Mouse (Mus musculus) left cerebral cortex, adult 18-20 months (tissue): ENCODE results near the gene Smco4. TPM values are rescaled to one million over a fixed set of nuclear protein-coding genes. Genes with fewer than 3 reads are reported as not detected.

ENCODE experiments used
- DNase-seq, 2 experiments: peaks; one replicate each; pipeline ENCODE4 v3.0.0; 2021 to 2022; ENCODE audit warnings: low spot score in 2 of 2, mixed read lengths in 1 of 2
- total RNA-seq, 2 experiments: library from RNA; stranded (reverse); gene quantifications; 2 replicates each; pipeline ENCODE4 v1.2.3; 2021

Smco4 gene
- total RNA-seq, 2 experiments from 2014 or later = 3.4 to 3.7 TPM

DNA sequence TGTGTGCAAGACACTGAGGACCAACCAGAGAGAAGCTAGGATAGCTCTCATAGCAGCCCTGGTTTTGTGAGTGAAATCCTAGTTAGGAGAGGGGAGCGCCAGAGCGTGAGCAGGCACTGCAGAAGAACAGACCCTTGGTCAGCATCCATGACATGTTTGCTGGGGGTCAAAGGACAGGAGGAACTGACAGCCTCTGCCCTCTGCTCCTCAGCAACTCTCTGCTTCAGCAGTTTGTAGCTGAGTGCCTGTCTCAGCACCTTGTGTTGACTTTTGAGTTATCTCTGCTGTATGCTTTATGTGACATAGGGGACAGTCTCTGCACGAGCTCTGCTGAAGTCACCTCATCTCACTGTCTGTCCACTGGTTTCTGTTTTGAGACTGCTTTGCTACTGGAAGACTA, 13.6 kb downstream of the Smco4 start:
- DNase-seq = no peak

DNA sequence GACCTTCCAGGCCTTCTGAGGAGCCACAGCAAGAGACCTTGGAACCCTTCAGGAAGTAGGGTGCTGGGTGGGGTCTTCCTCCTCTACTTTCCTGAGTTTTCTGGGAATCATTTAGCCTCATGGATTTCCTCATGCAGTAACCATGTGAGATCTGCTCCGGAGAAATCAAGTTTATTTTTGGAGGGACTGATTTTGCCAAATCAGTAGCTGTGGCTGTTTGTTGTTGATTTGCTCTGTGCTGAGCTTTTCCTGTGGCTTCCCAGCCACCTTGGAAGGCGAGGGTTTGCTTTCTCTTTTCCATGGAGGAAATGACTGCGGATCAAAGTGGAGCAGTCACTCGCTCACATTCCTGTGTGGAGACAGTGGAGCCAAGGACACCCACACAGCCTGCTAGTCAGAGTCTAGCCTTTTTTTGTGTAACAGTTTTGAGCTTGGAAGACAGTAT, 14.2 kb downstream of the Smco4 start:
- peak; percentile 12 to 41 for DNase-seq

DNA sequence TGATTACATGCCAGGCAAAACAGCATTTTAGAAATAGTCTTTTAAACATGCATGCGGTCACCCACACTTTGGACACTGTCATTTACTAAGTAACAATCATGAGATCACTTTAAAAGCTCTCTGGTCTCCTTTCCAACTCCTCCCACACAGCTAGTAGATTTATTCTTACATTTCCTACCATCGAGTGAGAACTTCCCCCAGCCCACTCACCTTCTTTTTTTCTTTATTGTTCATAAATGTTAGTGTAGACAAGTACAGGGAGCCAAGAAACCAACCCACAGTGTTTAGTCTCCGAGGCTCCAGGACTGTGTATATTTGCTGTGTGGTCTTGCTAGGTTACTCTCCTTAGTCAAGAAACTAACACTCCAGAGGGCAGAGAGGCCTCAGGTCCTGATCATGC, 16.1 kb downstream of the Smco4 start:
- peak in 1 of 2 experiments; percentile 8 for DNase-seq

DNA sequence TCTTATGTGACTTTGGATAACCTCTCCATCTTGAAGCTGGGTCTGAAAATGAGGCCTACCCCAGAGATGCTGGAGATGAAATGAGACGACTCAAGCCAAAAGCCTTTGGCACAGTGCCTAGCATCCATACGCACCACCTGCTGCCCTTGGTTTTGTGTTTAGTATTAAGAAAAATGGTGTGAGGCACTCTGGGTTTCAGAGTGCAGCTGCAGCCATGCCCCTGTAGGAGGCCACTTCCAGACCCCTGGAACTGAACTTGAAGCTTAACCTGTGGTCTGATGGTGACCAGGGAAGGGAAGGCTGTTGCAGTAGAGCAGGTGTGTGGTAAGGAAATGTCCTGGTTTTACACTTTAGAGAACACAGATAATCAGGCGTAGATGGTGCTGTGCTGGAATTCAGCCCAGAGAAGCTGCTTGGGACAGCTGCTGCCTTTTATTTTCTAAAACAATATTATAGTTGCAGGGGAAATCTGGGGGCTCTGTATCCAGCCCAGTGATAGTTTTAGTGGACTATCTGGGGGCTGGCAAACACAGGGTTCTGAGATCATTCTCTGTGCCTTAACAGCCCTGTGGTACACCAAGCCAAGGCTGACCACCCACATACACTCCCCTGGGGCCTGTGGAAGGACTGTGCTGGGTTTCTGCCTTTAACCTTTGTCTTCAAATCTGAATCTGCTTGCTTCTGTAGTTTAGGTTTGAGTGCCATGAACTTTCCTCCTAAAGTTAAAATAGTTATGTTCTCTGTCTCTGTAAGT, 17.5 kb downstream of the Smco4 start:
- no peak for DNase-seq

DNA sequence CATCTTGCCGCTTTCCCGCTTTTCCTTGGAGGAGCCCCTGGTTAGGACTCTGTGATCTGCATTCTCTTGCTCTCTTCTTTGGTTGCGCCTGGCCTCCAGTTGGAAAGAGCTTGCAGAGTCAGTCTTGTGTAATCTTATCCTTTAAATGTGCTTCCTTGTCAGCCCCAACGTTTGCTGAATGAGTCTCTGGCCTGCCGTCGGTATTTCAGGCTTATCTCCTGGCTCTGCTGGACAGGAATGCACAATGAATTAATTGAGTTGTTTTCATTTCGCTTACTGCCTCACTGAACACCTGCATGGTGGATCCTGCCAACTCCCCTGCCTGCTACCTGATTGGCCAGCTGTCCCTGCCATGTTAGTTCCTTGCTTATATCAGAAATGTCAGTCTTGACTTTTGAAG, 19.7 kb downstream of the Smco4 start:
- DNase-seq = no peak

DNA sequence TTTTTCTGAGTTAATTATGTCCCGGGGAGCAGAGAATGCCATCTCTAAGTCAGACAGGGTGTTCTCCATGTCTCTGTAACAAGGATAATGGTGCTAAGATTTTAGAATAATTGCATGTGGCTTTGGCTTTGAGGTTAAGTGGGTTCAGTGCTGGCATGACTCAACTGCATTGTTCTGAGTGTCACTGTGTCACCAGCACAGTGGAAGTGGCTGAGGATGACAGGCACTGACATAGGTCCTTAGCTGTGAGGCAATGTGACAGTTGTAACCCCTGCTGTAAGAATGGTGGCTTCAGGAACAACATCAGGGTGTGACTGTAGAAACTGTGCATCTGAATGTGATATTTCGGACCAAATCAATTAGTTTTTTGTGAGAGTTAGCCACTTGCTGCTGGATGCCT, 22.8 kb downstream of the Smco4 start:
- DNase-seq = no peak

DNA sequence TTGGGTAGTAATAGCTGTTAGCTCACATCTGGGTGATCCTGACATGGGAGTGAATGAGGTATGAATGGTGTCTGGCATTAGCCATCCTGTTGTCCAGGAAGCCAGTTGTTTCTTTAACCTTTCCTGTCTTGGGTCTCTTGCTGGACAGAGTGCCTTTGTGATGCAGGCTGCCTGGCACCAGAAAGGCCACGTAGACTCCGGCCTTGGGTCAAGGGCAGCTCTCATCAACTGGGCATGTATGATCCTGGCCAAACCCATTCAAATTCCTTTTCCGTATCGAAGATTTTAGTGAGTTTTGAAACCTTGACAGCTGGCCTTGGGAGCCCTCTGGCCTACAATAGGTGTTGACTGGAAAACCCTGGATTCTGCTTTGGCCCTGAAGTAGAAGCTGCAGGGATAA, 24.7 kb downstream of the Smco4 start:
- no peak for DNase-seq

DNA sequence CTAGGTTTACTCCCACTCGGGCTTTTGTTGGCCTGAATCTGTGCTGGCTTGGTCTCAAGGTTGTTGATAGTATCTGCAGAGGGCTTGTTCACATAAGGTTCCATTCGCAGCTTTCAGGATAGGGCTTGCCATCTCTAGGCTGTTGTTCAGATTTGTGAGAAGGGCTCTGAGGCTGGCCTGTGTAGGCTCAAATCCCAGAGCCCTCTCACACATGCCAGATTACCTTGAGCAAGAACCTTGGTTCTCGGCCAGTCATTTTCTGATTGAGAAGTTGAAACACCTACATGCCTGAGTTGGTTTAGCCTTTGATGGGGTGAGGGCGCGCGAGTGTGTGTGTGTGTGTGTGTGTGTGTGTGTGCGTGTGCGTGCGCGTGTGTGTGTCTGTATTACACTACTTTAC, 29.1 kb downstream of the Smco4 start:
- DNase-seq = no peak

DNA sequence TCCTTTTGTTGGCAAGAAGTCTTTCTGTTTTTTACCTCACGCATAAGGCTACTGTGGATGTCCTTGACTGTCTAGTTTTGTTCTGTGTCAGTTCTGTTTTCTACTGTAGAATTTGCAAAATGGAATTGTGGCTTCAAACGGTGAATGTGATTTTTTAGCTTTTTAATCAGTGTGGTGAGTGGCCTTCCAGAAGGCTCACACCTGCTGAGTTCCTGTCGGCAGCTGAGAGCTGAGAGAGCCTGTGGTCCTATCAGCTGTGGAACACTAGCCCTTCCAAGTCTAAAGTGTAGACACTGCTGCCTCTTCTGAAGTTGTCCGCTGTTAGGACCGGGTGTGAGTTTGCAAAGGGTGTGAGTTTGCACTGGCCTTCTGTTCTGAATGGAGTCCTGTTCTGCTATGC, 29.7 kb downstream of the Smco4 start:
- DNase-seq = no peak

DNA sequence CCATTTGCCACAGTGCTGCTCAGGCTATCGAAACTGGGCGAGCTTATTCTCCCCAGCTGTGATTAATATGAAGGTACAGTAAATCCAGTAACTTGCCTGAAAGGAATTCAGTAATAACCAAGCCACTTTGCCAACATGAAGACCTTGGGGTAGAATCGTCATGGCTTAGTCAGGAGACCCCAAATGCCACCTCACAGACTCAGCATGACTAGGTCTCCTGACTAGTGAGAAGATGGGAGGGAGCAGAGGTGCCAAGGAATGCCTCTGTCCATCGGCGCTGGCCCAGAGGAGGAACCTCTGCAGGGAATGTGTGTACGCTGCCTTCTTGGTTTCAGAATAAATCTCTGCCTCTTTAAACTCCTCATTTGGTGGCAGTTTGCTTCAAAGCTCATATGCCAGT, 30.4 kb downstream of the Smco4 start:
- no peak for DNase-seq

DNA sequence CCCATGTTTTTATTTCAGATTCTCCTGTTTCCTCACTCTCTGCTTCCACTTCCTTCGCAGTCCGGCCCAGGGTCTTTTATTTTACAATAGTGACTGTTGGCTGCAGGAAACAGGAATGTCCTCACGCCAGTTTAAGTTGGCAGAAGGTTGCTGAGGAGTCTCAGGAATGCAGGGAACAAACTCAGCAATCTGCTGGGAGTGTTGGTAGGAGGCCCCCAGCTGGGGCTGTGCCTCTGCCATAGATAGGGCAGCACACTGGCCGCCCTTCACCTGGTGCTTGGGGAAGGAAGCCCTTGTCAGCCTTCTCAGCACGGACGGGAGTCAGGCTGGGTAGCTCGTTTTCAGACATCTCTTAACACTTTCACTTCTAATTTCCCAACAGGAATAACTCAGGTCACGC, 32.0 kb downstream of the Smco4 start:
- DNase-seq = no peak

DNA sequence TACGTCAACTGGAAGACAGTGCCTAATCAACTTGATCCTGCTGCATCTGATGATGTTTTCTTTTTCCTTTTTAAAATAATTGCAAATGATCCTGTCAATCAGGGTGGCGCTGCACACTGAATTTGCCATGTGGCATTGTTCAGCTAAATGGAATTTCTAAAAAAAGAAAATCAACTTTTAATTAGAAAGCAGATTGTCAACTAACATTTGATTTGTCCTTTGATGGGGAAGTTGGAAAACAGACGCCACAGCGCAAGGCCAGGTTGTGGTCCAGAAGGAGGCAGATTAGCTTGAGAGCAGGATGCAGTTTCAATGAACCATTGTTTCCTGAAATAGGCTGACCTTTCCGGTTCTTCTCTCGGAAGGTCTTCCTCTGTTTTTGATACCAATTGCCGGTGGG, 33.3 kb downstream of the Smco4 start:
- DNase-seq = no peak

DNA sequence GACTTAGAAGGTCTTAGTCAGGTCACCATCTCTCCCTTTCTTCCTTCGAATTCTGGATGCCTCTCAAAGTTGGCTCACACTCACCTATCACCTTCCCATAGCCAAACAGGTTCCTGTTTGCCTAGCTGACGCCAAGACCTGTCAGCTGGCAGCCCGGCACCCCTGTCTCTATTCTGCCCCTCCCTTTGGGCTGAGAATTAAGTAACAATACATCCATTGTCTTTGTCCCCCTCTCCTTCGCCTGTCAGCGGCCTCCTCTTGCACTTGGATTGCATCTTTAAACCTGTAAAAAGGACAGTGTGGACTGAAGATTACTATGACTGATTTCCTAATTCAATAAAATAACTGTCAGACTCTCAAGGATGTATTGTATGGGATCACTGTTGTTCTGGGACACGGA, 34.6 kb downstream of the Smco4 start:
- DNase-seq = no peak

DNA sequence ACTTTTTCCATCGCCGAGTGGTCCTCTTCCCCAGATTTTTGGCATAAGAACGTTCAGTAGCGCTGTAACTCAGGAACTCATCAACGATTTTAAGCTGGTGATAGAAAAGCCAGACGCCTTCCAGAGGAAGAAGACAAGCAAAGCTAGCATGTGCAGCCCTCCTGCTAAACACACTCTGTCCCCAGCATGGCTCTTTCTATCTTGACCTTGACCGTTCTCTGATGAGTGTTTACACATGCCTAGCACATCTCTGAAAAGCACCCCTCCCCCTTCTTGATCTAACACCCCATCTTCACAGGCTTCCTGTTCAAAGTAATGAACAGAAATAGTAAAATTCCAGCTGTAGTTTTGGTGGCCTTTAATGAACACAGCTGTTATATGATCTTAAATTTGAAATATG, 35.1 kb downstream of the Smco4 start:
- DNase-seq = no peak

DNA sequence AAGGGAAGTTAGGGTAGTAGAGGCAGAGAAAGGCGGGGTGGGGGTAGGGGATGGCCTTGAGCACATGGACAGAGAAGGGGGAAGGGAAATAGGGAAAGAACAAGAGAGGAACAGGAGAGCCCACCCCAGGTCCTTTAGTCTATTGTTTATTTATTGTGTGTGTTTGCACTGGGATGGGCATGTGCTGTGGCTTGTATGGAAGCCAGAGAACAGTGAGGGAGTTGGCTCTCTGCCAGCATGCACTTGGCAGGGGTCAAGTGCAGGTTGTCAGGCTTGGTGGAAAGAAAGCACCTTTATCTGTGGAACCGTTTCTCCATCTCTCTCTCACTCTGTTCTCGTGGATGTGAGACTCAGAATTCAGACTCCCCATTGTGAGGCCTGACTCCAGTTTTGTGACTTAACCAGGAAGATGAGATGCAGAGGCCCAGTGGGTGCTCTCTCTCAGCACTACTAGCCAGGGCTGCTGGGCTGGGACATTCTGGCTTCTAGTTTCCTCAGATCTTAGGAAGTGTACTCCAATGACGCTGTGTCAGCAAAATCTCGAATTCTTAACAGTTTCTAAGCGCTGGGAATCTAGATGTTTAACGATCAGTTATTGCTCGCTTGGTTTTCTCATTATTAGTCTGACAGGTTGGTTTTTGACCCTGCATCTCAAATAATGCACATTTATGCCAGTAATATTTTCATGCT, 36.2 kb downstream of the Smco4 start:
- DNase-seq = no peak

DNA sequence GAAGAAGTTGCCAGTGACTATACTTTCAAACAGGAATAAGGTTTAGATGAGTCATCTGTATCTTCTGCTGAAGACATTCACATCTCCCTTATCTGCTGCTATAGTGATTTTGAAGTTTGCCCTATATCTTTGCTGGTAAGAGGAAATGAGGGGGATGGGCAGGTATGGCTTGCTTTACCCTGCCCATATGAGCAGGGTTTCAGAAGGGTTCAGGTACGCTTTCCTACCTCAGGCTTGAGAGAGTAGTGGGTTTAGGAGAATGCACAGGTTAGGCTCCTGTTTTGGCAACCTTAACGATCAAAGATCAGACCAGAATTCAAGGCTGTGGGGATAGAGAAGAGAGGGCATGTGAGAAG, 36.7 kb downstream of the Smco4 start:
- no peak for DNase-seq

DNA sequence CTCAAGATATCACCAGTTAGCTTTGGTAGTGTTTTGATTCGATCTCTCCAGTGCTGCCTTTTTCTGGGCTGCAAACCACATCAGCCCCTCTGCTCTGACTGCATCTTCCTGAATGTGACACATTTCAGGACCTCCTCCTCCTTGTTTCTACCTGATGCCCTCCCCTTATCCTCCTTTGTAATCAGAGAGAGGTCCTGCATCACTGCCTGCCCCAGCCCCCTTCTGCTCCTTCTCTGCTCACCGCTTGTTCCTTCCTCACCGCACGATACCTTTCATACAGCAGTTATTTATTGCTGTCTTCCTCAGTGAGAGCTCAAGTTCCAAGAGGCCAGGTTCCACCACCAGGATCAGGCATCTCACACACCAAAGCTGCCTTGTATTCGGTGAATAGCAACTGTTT, 38.0 kb downstream of the Smco4 start:
- no peak for DNase-seq

DNA sequence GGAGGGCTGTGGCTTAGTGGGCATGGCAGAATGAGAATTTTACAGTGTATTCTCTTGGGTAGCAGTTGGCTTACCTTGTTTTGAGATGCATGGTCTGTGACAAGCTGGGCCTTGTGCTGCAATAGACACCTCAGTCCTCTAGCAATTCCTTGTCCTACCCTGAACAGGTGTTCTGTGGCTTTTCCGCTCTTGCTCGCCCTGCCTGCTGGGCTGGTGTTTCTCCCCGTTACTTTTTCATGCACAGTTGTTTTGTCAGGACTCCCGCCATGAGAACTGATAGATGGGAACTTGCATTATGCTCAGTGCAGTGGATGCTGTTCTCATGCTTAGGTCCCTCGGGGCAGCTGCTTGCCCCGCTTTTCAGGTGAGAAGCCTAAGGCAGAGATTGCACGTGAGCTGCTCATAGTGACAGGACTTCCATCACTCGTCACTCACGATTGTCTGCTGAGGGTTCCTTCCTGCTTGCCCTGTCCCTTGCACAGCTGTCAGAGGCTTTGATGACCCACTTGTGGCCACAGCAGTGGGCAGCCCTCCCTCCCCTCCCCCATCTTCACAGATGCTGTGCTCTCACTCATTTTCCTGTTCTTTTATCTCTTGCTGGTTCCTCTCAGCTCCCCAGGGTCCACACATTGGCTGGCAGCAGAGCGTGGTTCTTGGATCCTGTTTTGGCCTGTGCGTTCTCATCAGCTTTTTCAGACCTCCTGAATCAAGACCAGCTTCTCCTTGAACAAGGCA, 40.3 kb downstream of the Smco4 start:
- DNase-seq = no peak

DNA sequence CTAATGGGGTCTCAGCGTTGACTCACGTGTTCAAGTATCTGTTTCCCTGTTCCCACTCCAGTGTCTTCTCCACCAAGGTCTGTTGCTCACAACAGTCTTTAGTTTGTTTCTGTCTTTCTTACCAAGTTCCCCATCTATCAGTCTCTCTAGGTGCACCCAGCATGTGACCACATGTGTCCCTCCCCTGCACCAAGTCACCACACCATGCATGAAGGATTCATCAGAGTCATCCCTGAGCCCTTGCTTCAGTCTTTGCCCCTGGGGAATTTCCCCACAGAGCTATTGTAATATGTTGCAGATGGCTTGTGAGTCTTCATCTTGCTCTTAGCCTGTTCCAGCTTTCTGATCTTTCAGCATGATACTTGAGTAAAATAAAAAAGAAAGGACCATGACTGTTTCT, 40.9 kb downstream of the Smco4 start:
- no peak for DNase-seq

DNA sequence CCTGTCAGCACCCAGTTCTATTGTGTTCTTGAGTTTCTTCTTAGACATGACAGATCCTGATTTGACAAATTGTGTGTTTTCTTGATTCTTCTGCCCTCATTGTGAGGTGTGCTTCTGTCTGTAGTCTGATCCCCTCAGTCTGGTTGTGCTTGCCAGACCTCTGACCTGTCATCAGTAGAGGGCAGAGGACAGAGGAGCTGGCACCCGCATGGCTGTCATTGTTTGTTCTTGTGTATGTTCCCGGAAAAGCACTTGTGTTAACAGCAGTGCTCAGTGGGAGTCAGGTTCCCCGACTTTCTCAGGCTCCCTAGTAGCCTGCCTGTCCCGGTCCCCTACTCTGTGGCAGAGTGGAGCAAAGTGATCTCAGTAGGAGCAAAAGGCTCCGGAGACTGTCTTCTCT, 42.2 kb downstream of the Smco4 start:
- no peak for DNase-seq

DNA sequence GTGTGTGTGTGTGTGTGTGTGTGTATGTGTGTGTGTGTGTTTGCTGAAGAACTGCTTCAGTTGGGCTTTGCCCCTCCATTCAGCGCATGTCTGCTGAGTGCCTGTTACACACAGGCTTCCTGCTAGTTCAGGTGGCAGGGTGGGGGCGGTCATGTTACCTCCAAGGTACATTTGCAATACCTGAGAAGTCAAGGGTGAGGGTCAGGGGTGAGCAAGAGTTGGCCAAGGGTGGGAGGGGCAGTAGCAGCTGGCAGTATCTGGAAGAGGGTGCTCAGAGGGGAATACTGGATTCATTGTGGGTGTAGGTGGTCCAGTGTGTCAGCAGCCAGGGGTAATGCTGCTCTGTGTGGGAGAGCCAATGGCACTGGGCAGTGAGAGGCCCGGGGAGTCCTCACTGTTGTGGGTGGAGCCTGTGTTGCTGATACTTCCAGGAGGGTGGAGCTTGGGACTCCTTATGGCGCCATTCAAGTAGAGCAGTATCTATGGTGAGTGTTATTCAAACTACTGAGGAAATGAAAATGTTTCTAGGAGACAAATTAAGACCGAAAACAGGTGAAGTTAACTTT, 43.7 kb downstream of the Smco4 start:
- no peak for DNase-seq

DNA sequence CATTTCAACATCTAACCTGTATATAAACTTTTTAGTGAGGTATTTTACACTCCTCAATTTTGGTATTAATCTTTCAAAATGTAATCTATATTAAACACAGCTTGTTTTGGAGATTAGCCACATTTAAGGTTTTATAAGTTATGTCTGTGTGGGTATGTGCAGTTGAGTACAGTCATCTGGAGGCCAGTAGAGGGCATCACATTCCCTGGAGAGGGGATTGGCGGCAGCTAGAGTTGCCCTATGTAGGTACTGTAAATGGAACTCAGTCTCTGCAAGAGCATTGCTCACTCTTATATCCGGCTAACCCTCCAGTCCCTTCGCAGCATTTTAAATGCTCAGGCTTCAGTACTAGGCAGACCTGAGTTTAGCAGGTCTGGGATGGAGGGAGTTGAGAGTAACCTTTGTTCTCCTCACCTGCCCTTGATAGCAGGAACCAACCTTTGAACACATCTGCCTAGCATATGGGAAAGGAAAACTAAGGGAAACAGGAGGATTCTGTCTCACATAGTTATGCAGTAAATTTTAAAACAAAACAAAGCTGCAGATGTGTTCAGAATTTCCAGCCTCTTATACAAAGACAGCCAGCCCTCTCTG, 44.3 kb downstream of the Smco4 start:
- no peak for DNase-seq
